12 mouse cellular contexts compared by ENCODE assay signal in the genomic region with DNA sequence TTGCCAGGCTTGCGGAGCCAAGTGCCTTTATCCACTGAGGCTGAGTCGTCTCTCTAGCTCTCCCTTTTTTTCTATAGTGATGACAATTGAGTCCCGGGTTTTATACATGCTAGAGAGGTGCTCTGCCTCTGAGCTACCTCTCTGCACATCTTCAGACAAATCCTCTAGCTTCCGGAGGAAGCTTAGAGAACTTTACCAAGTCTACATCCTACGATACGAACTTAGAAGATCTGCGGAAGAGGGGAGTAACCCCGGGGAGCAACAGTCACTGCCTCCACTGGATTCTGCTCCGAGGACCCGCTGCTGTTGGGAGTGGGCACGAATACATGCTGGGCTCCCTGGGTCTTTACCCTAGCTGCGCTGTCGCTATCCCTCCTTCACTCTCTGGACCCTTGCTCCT. TPM values are rescaled to one million over a fixed set of nuclear protein-coding genes. Genes with fewer than 3 reads are reported as not detected.
DNase-seq lines count a peak whose midpoint lies in the region; ATAC-seq and TF ChIP-seq lines count a peak whose summit lies in the region.
"Had no signal": no experiment of that assay in that cellular context is flagged by ENCODE, and none has a peak within 500 bp of the region (broad histone marks: within the 10 kb centered on the region; RNA-seq: fewer than 3 reads in every experiment).

No protein-coding gene starts in this region.

- TF ChIP-seq CTCF in spleen, adult 2 months (IDR thresholded peaks at IDR 0.05; ENCODE audit: extremely low read depth, insufficient read depth, insufficient read length, insufficient replicate concordance): no peak

- no peak for DNase-seq in heart, postnatal 4 days
- no peak for DNase-seq in spleen, adult 2 months (ENCODE audit: low read depth in 1 of 2, low spot score in 2 of 2)
- DNase-seq in spleen, postnatal 36 days (ENCODE audit: low spot score in 2 of 2): no peak
- DNase-seq in intestine, embryonic 14.5 days (ENCODE audit: low spot score): no peak
- no peak for DNase-seq in right cerebral cortex, postnatal 4 days
- DNase-seq in left cerebral cortex, adult 18-20 months (ENCODE audit: low spot score in 2 of 2): no peak
- DNase-seq: cerebellum, postnatal 25 days; gastrocnemius, postnatal 25 days; right cerebral cortex, postnatal 14 days; thymus, adult 18-20 months had no signal

- H3K4me1 ChIP-seq in heart, embryonic 15.5 days (replicated peaks): peaks cover 4% of the 10 kb centered on the region; the same call in 1 of the 2 replicates
- H3K4me1 ChIP-seq in spleen, adult 2 months (ENCODE audit: control insufficient read depth, insufficient read depth, insufficient read length): peaks cover 3% of the 10 kb centered on the region
- no peaks in the 10 kb centered on the region; the same call in 1 of the 2 replicates for H3K4me1 ChIP-seq in intestine, embryonic 14.5 days (replicated peaks; ENCODE audit: control insufficient read depth, insufficient read depth, low read length)

- TF ChIP-seq POLR2A in spleen, adult 2 months (IDR thresholded peaks at IDR 0.05; ENCODE audit: low read depth, low read length): no peak

- no peaks in the 10 kb centered on the region for H3K36me3 ChIP-seq in heart, embryonic 15.5 days
- no peaks in the 10 kb centered on the region for H3K36me3 ChIP-seq in spleen, adult 2 months (ENCODE audit: control insufficient read depth, insufficient read depth, low read length)
- H3K36me3 ChIP-seq in intestine, embryonic 14.5 days (ENCODE audit: control insufficient read depth, insufficient read depth, low read length): no peaks in the 10 kb centered on the region

- H3K27me3 ChIP-seq in heart, embryonic 15.5 days: peaks cover 36% of the 10 kb centered on the region
- H3K27me3 ChIP-seq in spleen, adult 2 months (ENCODE audit: control insufficient read depth, insufficient read depth, low read length): no peaks in the 10 kb centered on the region
- peaks cover 21% of the 10 kb centered on the region for H3K27me3 ChIP-seq in intestine, embryonic 14.5 days (replicated peaks; ENCODE audit: control insufficient read depth, insufficient read depth, low read length)

- 19% methylated on average over 13 of the region's 13 CpGs for WGBS in heart, embryonic 15.5 days
- 28% methylated on average over 13 of the region's 13 CpGs for WGBS in spleen, adult 2 months
- WGBS in intestine, embryonic 14.5 days: 20% methylated on average over 13 of the region's 13 CpGs

- no peak overlapping the region for H3K9ac ChIP-seq in heart, embryonic 15.5 days
- H3K9ac ChIP-seq in intestine, embryonic 14.5 days (ENCODE audit: low read length): no peak overlapping the region

- peak overlapping the region; percentile 26; the same call in 1 of the 2 replicates for H3K4me2 ChIP-seq in heart, embryonic 15.5 days
- peak overlapping the region; percentile 20; the same call in 1 of the 2 replicates for H3K4me2 ChIP-seq in intestine, embryonic 14.5 days (ENCODE audit: low read length)

- no peaks in the 10 kb centered on the region for H3K9me3 ChIP-seq in heart, embryonic 15.5 days (replicated peaks)
- H3K9me3 ChIP-seq in intestine, embryonic 14.5 days (ENCODE audit: control insufficient read depth, low read length): no peaks in the 10 kb centered on the region

- no peak overlapping the region for H3K4me3 ChIP-seq in heart, embryonic 15.5 days
- H3K4me3 ChIP-seq in spleen, adult 2 months (ENCODE audit: extremely low read depth, insufficient read depth, insufficient read length): peak overlapping the region; percentile 27; the same call in 1 of the 2 replicates
- H3K4me3 ChIP-seq in intestine, embryonic 14.5 days (ENCODE audit: low read depth, low read length): no peak overlapping the region

- no peak for ATAC-seq in heart, embryonic 15.5 days (replicated peaks; ENCODE audit: insufficient number of reproducible peaks, insufficient read depth, low FRiP score, low read depth)
- ATAC-seq in intestine, embryonic 14.5 days (replicated peaks; ENCODE audit: low FRiP score, low TSS enrichment, low read depth): no peak
- ATAC-seq in megakaryocyte-erythroid progenitor cell, adult 5-6 weeks (replicated peaks; ENCODE audit: low FRiP score, low TSS enrichment, poor library complexity, severe bottlenecking): 0 out of 2 replicates have a peak, but pooled peaks have one; percentile 9

- no peak overlapping the region for H3K27ac ChIP-seq in heart, embryonic 15.5 days
- no peak overlapping the region for H3K27ac ChIP-seq in spleen, adult 2 months (ENCODE audit: insufficient read depth, low read length)
- H3K27ac ChIP-seq in intestine, embryonic 14.5 days (ENCODE audit: low read depth): no peak overlapping the region

RNA-seq across cellular contexts. Expression of a gene that starts 50.9 kb away (rescaled TPM):
- polyA plus RNA-seq in heart, embryonic 15.5 days (2015; fragmentation: Nextera tagmentation; extraction: Ambion mirVana): 31.5 and 39.9 TPM in 2 replicates
- total RNA-seq in heart, postnatal 4 days (2021): 10 to 100 TPM; 22.8 to 25.2 TPM
- polyA plus RNA-seq in spleen, adult 2 months (2012; rRNA removed): 4.9 and 5.7 TPM in 2 replicates
- polyA plus RNA-seq in intestine, embryonic 14.5 days (2014; fragmentation: Nextera tagmentation; extraction: Ambion mirVana): 81.4 and 88.8 TPM in 2 replicates
- total RNA-seq in megakaryocyte-erythroid progenitor cell, adult 5-6 weeks (2014; fragmentation: Nextera tagmentation): 79.5 and 94.4 TPM in 2 replicates
- 80.8 and 86.6 TPM in 2 replicates for total RNA-seq in megakaryocyte-erythroid progenitor cell, adult 5-6 weeks (2017)
- under 1 TPM; 0.37 to 0.63 TPM for total RNA-seq in left cerebral cortex, adult 18-20 months (2021)

Comparison
In these comparisons a context has a peak if more than half of its experiments do, and no peak if none do; other contexts are left out.
1. RNA of a gene that starts 50.9 kb away (total RNA-seq): 79.5 to 94.4 TPM in megakaryocyte-erythroid progenitor cell, adult 5-6 weeks and 22.8 to 25.2 TPM in heart, postnatal 4 days; 0.37 to 0.63 TPM in left cerebral cortex, adult 18-20 months; every median in the first group is over 10 times any median in the second.